Mouse (Mus musculus) hindbrain, embryonic 13.5 days (tissue): ENCODE results near the gene Ntn5. TPM values are rescaled to one million over a fixed set of nuclear protein-coding genes. Genes with fewer than 3 reads are reported as not detected.

Source experiments
- ATAC-seq: fragments of 200-750 bp; cut with Nextera tagmentation; 2 replicates; pipeline ENCODE4 v1.8.0; 2017; ENCODE audit warnings: moderate TSS enrichment; ENCODE audit not compliant: low FRiP score
- H3K27ac ChIP-seq: fragments of 300-500 bp; sonication (generic); 2 replicates; pipeline ENCODE4 v1.5.1; 2015; ENCODE audit warnings: inconsistent platforms, mild to moderate bottlenecking, moderate library complexity
- H3K27me3 ChIP-seq: fragments of 300-500 bp; sonication (generic); 2 replicates; pipeline ENCODE4 v1.6.1; 2015; ENCODE audit warnings: mild to moderate bottlenecking, inconsistent platforms
- H3K36me3 ChIP-seq: fragments of 300-500 bp; sonication (generic); 2 replicates; pipeline ENCODE4 v1.6.1; 2015; ENCODE audit warnings: mild to moderate bottlenecking, inconsistent platforms
- H3K4me1 ChIP-seq: fragments of 300-500 bp; sonication (generic); replicated peaks from 2 replicates; pipeline ENCODE4 v1.6.1; 2015; ENCODE audit warnings: inconsistent platforms
- H3K4me2 ChIP-seq: fragments of 300-500 bp; sonication (generic); 2 replicates; pipeline ENCODE4 v1.6.1; 2015; ENCODE audit warnings: inconsistent platforms, mild to moderate bottlenecking, moderate library complexity
- H3K4me3 ChIP-seq: fragments of 300-500 bp; sonication (generic); 2 replicates; pipeline ENCODE4 v1.5.1; 2015; ENCODE audit warnings: mild to moderate bottlenecking, inconsistent platforms
- H3K9ac ChIP-seq: fragments of 300-500 bp; sonication (generic); 2 replicates; pipeline ENCODE4 v1.6.1; 2015; ENCODE audit warnings: mild to moderate bottlenecking, inconsistent platforms
- H3K9me3 ChIP-seq: fragments of 300-500 bp; sonication (generic); 2 replicates; pipeline ENCODE4 v1.6.1; 2016; ENCODE audit warnings: inconsistent platforms
- whole genome bisulfite sequencing: fragments of 180-500 bp; shearing (Covaris S2); methylation state at CpG from one replicate; pipeline ENCODE4 v1.1.7; 2015; 5-methylcytosine and 5-hydroxymethylcytosine counted together
- polyA plus RNA-seq: library from polyadenylated mRNA; unstranded; fragments of >200 nt; fragmentation: Nextera tagmentation; extraction: Ambion mirVana; gene quantifications from 2 replicates; pipeline ENCODE4 v1.2.1, GENCODE M21; 2015

Ntn5 gene
- polyA plus RNA-seq, 1 experiment from 2014 or later: 2.6 TPM

GRCm38 (mm10) chr7:45665303-45666138, 18.3 kb upstream of the Ntn5 start:
- 64% methylated on average over 13 of the region's 13 CpGs for WGBS
- Histone ChIP-seq H3K27me3 (0 out of 2 replicates have a peak, but pooled peaks cover 4% of the 10 kb centered on the region), H3K36me3 (no peaks in the 10 kb centered on the region), H3K4me3 (no peak overlapping the region), H3K27ac (no peak overlapping the region), H3K4me2 (no peak overlapping the region), H3K9ac (no peak overlapping the region; the same call in 1 of the 2 replicates), H3K9me3 (no peaks in the 10 kb centered on the region), H3K4me1 (no peaks in the 10 kb centered on the region)
- no peak for ATAC-seq

- WGBS: 85% methylated on average over 7 of the region's 7 CpGs
- Histone ChIP-seq H3K4me2 (no peak within 1 kb of the TSS), H3K4me3 (no peak within 1 kb of the TSS), H3K27me3 (0 out of 2 replicates have a peak, but pooled peaks cover 4% of the 10 kb centered on the region), H3K36me3 (no peaks in the 10 kb centered on the region), H3K9me3 (no peaks in the 10 kb centered on the region), H3K4me1 (no peaks in the 10 kb centered on the region), H3K27ac (no peak within 1 kb of the TSS), H3K9ac (no peak within 1 kb of the TSS; the same call in 1 of the 2 replicates)
- ATAC-seq: no peak
Measured at GRCm38 (mm10) chr7:45666161-45666560, 17.7 kb upstream of the Ntn5 start, which contains the start of gene Fut2. TSS of gene Fut2 (minus strand) at chr7:45666394.

GRCm38 (mm10) chr7:45667761-45668160, 16.1 kb upstream of the Ntn5 start:
- ATAC-seq: no peak

GRCm38 (mm10) chr7:45668921-45669320, 14.9 kb upstream of the Ntn5 start:
- Histone ChIP-seq H3K4me1 (no peaks in the 10 kb centered on the region), H3K36me3 (no peaks in the 10 kb centered on the region), H3K27me3 (0 out of 2 replicates have a peak, but pooled peaks cover 4% of the 10 kb centered on the region), H3K27ac (no peak overlapping the region), H3K9ac (no peak overlapping the region), H3K4me3 (no peak overlapping the region), H3K4me2 (no peak overlapping the region), H3K9me3 (no peaks in the 10 kb centered on the region)
- no peak for ATAC-seq
- WGBS: 97% methylated on average over 9 of the region's 9 CpGs

More at GRCm38 (mm10) chr7:45667761-45668160, 16.1 kb upstream of the Ntn5 start:
- no peak overlapping the region for H3K9ac ChIP-seq
- H3K4me2 ChIP-seq: no peak overlapping the region
- H3K4me1 ChIP-seq: no peaks in the 10 kb centered on the region
- 0 out of 2 replicates have a peak, but pooled peaks cover 4% of the 10 kb centered on the region for H3K27me3 ChIP-seq
- WGBS: 66% methylated on average over 14 of the region's 14 CpGs
- no peaks in the 10 kb centered on the region for H3K36me3 ChIP-seq
- H3K9me3 ChIP-seq: no peaks in the 10 kb centered on the region
- H3K4me3 ChIP-seq: no peak overlapping the region
- H3K27ac ChIP-seq: no peak overlapping the region

- H3K36me3 ChIP-seq: no peaks in the 10 kb centered on the region
- no peaks in the 10 kb centered on the region for H3K27me3 ChIP-seq
- no peak for ATAC-seq
- H3K4me1 ChIP-seq: peaks cover 7% of the 10 kb centered on the region; the same call in 1 of the 2 replicates
- H3K9me3 ChIP-seq: no peaks in the 10 kb centered on the region
- no peak overlapping the region for H3K4me3 ChIP-seq
- no peak overlapping the region for H3K9ac ChIP-seq
- no peak overlapping the region for H3K4me2 ChIP-seq
- WGBS: 76% methylated on average over 7 of the region's 7 CpGs
- no peak overlapping the region for H3K27ac ChIP-seq
Measured at GRCm38 (mm10) chr7:45677627-45678295, 6.1 kb upstream of the Ntn5 start.

GRCm38 (mm10) chr7:45678513-45678912, 5.3 kb upstream of the Ntn5 start:
- no peaks in the 10 kb centered on the region for H3K9me3 ChIP-seq
- ATAC-seq: no peak
- H3K27ac ChIP-seq: no peak overlapping the region
- H3K9ac ChIP-seq: no peak overlapping the region
- 93% methylated on average over 14 of the region's 14 CpGs for WGBS
- H3K4me3 ChIP-seq: no peak overlapping the region
- no peaks in the 10 kb centered on the region for H3K27me3 ChIP-seq
- H3K4me1 ChIP-seq: peaks cover 12% of the 10 kb centered on the region; the same call in 1 of the 2 replicates
- H3K4me2 ChIP-seq: no peak overlapping the region
- H3K36me3 ChIP-seq: no peaks in the 10 kb centered on the region

GRCm38 (mm10) chr7:45679966-45680621, 3.7 kb upstream of the Ntn5 start:
- H3K27me3 ChIP-seq: peaks cover 4% of the 10 kb centered on the region; the same call in 1 of the 2 replicates
- no peaks in the 10 kb centered on the region for H3K36me3 ChIP-seq
- WGBS: 69% methylated on average over 14 of the region's 14 CpGs
- H3K4me2 ChIP-seq: no peak overlapping the region
- H3K9me3 ChIP-seq: no peaks in the 10 kb centered on the region
- H3K4me1 ChIP-seq: peaks cover 12% of the 10 kb centered on the region; the same call in 1 of the 2 replicates
- no peak overlapping the region for H3K4me3 ChIP-seq
- H3K27ac ChIP-seq: no peak overlapping the region
- no peak for ATAC-seq
- H3K9ac ChIP-seq: no peak overlapping the region; the same call in 1 of the 2 replicates

- Histone ChIP-seq H3K4me3 (no peak overlapping the region), H3K27ac (no peak overlapping the region), H3K27me3 (peaks cover 7% of the 10 kb centered on the region; the same call in 1 of the 2 replicates), H3K4me1 (peaks cover 22% of the 10 kb centered on the region; the same call in 1 of the 2 replicates), H3K9me3 (no peaks in the 10 kb centered on the region), H3K9ac (no peak overlapping the region), H3K4me2 (no peak overlapping the region), H3K36me3 (no peaks in the 10 kb centered on the region)
- WGBS: 91% methylated on average over 8 of the region's 8 CpGs
- no peak for ATAC-seq
Measured at GRCm38 (mm10) chr7:45681046-45681736, 2.6 kb upstream of the Ntn5 start.

- H3K9ac ChIP-seq: peak overlapping the region; percentile 65
- WGBS: 30% methylated on average over 14 of the region's 14 CpGs
- peak overlapping the region; percentile 63 for H3K27ac ChIP-seq
- peak; percentile 70 for ATAC-seq
- no peaks in the 10 kb centered on the region for H3K9me3 ChIP-seq
- H3K4me1 ChIP-seq: peaks cover 27% of the 10 kb centered on the region; the same call in 1 of the 2 replicates
- peaks cover 11% of the 10 kb centered on the region for H3K27me3 ChIP-seq
- no peaks in the 10 kb centered on the region for H3K36me3 ChIP-seq
- no peak overlapping the region for H3K4me3 ChIP-seq
- H3K4me2 ChIP-seq: peak overlapping the region; percentile 44
Measured at GRCm38 (mm10) chr7:45682144-45683126, 1.4 kb upstream of the Ntn5 start.

- Histone ChIP-seq H3K9me3 (no peaks in the 10 kb centered on the region), H3K4me1 (peaks cover 27% of the 10 kb centered on the region; the same call in 1 of the 2 replicates), H3K36me3 (no peaks in the 10 kb centered on the region), H3K4me3 (no peak overlapping the region), H3K27ac (no peak overlapping the region), H3K9ac (no peak overlapping the region), H3K27me3 (peaks cover 17% of the 10 kb centered on the region), H3K4me2 (no peak overlapping the region)
- WGBS: 51% methylated on average over 10 of the region's 10 CpGs
- no peak for ATAC-seq
Measured at GRCm38 (mm10) chr7:45685811-45686210, 2.0 kb downstream of the Ntn5 start.

GRCm38 (mm10) chr7:45686841-45687240, 3.0 kb downstream of the Ntn5 start:
- 64% methylated on average over 3 of the region's 3 CpGs for WGBS
- ATAC-seq: no peak

More at GRCm38 (mm10) chr7:45686841-45687240, 3.0 kb downstream of the Ntn5 start:
- H3K4me2 ChIP-seq: no peak overlapping the region
- no peaks in the 10 kb centered on the region for H3K36me3 ChIP-seq
- peaks cover 27% of the 10 kb centered on the region; the same call in 1 of the 2 replicates for H3K4me1 ChIP-seq
- H3K9me3 ChIP-seq: no peaks in the 10 kb centered on the region
- H3K27ac ChIP-seq: no peak overlapping the region
- H3K4me3 ChIP-seq: no peak overlapping the region
- peaks cover 24% of the 10 kb centered on the region for H3K27me3 ChIP-seq
- H3K9ac ChIP-seq: no peak overlapping the region
